Mouse (Mus musculus) yolk sac, embryonic 10.5 days (tissue): ENCODE measurements around the gene Ccdc180.

Experiments
- DNase-seq: peaks from one replicate; pipeline ENCODE4 v3.0.0-alpha.2; 2017; ENCODE audit warnings: low spot score

Ccdc180 gene

DNA sequence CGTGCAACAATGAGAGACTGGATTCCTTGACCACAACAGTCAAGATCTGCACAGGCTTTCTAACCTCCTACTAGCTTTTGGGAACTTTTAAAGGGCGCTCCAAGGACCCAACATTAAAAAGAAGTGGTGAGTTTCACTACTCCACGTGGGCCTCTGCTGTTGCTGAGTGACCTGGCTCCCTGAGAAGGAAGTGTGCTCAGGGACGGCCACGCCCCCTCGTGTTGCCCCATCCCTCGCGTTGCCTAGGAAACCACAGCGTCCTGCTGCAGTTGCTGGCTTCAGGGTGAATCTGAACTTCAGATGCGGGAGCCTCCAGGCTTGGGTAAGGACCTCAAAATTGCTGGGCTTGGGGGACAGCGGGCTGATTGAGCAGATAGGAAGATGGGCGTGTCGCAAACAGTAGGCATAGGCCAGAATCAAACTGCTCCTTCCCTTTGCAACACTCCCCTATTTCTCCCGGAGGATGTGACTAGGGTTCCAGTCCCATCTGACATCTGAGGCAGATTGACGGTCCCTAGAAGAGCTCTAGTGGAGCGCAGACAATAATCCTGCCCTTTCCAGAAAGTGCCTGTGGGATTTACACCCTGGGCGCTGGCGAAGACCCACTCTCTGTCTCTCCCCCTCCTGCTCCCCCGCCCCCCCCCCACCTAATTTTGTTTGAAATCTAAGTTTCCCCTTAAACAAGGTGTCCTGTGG lies at the start of gene Ccdc180:
Ccdc180 (plus strand) TSS at position 238 of the 696 bp plus-strand sequence.
- peak; percentile 75 for DNase-seq

DNA sequence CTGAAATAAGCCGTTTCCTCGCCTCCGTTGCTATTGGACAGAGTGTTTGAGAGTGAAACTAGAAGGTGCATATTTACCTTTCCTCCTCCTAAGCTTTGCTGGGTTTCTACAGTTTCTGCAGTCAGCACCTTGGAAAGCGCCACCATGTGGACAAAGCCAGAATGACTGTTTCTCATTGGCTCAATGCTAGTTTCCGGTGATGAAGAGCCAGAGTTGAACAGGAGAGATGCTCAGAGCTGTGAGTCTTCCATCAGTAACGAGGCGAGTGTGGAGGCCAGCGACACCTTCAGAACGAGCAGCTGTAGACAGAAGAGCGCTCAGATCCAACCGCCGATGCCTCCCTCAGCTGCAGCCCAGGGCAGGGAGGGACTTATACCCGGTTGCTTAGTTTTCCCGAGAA lies 45.7 kb upstream of the Ccdc180 start:
- peak; percentile 21 for DNase-seq

DNA sequence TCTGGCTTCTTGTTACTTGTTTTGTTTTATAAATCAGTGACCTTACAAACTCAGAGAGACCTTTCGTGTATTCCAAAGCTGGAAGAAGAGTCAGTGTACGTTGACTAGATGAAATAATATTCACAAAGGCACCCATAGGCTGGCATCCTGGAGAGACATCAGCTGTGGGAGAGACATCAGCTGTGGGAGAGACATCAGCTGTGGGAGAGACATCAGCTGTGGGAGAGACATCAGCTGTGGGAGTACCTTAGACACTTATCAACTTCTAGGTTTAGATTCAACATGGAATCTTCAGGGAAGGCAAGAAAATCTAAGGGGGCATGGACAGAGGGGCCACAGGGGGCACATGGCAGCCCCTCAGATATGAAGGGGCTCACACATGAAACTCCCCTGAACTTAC lies 43.8 kb upstream of the Ccdc180 start:
- no peak for DNase-seq

DNA sequence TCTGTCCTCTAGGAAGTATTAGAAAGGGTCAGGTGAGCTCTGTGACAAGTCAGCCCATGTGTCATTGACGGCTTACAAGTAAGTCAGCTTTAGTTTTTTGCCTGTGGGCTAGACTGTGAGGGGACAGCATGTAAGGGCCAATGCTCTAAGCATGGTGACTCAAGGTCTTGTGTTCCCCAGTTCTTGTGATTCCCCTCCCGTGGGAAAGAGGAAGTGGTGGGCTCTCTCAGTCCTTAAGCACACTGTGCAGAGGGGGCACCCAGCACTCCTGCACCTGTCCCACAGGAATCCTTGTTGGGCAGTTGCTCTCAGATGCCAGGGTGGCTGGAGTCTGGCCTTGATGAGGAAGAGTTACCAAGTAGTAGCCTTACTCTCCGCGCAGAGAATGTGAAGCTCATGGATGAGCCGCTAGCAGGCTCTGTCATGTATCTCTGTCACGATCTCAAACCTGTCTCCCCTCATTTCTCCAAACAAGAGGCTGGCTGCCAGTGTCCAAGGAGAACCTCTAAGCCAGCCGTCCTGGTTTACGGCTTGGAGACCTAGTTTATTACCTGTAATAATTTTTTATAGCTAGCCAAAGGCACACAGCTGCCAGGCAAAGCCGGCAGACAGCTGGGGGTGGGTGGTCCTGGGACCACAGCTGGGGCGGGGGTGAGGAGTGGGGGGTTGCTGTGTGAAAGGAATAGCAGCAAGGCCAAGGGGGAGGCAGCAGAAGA lies 41.8 kb upstream of the Ccdc180 start, which contains the start of gene Stra6l:
Stra6l (plus strand) TSS at position 556 of the 716 bp plus-strand sequence.
- DNase-seq, result no peak

DNA sequence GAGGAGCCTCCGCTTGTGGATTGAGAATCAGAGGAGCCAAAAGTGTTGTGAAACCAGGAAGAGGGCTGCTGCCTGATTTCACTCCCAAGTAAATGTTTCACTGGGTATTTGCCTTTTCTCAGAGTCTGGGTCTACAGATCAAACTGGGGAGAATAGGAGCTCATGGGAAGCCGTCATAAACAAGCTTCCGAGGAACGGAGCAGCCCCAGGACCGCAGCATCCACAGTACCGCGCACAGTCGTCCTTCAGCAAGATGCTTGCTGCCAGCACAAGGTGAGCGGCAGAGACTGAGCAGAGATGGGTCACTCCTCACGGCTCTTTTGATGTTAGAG lies 41.3 kb upstream of the Ccdc180 start:
- DNase-seq, result peak; percentile 63

DNA sequence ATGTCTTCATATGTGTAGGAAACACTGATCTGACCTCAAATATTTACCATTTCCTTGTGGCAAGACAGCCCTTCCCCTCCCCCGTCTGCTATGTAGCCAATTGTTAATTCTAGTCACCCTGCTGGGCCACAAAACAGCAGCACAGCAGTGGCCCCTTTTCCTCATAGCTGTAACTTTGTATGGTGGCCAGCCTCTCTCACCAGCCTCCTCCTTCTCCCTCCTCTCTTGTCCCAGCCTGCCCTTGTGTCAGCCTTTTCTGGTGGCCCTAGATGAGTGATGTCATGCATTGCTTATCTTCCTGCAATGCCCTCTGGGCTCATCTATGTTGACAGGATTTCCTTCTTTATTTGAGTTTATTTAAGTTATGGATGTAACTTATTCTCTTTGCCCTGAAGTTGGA lies 40.7 kb upstream of the Ccdc180 start:
- DNase-seq, result no peak

DNA sequence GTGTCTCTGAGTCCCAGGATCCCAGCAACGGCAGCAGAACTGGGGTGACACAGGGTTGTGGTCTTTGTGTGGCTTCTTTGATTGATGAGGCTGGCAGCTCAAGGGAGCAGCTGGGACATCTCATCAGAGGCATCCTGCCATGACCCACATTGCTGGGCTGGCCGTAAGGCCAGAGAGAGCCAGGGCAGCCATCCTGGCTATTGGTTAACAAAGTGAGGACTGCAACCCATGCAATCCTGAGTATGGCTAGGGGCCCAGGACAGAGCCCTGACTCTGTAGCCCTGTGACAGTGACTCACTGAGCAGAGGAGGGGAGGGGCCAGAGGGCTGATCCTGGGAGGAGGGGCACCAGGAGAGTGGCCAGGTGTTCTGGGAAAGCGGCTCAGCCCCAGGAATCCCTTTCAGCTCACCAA lies 38.5 kb upstream of the Ccdc180 start:
- DNase-seq, result peak; percentile 82

DNA sequence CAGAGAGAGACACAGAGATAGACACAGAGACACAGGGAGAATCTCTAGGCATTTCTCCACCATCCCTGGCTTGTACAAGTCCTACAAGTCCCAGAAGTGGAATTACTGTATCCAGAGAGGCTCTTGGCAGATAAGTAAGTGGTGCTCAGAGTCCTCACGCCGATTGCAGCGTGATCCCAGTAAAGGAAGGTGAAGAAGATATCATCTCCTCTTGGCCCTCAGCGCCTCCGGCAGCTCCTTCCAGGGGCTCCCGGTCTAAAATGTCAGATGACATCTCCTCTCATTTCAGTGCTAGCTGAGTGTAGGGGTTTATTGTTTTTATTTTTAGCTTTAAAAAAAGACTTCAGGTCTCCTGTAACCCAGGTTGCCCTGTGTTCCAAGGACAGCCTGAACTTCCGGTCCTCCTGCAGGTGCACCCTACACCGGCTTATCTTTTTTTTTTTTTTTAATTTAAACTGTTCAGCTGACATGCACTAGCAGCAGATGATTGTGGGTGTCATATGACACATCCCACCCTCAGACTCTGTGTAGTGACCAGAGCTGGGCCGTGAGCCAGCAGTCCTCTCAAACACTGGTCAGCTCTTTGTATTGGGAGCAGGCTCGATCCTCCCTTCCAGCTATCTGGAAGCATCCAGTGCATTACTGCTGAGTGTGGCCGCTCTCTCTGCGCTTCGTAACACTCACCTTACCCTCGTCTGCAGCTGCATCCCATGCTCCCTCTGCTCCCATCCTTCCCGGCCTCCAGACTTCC lies 36.4 kb upstream of the Ccdc180 start:
- no peak for DNase-seq

DNA sequence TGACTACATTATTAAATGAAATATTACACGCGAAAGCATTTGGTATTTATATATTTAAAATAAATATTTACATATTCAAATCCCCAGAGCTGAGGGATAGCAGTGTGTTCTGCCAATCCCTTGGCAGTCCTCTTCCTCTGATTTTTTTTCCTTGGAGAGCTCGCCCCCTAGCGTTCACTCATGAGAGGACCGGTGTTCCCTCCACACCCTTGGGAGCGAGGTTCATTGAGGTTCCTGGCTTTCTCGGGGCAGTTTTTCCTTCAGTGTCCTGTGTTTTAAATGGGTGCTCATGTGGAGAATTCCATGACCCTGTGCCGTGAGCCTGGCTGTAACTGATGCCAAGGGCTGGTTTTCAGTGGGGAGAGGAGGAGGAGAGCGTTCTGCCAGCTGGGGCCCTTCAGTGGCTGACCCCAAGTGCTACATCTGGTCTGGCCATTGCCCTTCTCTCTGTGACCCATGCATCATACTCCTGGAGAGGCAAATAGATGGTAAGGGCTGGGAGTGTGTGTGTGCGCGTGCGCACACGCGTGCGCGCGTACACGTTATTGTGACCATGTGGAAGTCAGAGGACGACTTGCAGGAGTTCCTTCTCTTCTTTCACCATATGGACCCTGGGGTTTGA lies 34.2 kb upstream of the Ccdc180 start:
- peak; percentile 55 for DNase-seq

DNA sequence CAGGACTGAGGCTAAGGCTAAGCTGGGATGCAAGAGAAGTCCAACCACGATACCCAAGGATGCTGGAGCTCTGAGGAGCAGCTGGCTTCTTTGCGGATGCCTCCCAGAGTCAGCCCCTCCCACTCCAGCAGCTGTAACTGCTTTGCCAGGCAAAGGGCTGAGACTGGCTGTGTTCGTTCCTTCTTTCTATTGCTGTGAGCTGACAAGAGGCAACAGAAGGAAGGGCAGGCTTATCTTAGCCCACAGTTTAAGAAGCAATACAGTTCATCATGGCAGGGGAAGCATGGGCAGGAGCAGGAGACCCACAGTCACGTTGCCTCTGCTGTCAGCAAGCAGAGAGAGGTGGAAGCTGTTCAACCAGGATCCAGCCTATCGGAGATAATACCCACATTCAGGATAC lies 28.9 kb upstream of the Ccdc180 start:
- DNase-seq, result no peak

DNA sequence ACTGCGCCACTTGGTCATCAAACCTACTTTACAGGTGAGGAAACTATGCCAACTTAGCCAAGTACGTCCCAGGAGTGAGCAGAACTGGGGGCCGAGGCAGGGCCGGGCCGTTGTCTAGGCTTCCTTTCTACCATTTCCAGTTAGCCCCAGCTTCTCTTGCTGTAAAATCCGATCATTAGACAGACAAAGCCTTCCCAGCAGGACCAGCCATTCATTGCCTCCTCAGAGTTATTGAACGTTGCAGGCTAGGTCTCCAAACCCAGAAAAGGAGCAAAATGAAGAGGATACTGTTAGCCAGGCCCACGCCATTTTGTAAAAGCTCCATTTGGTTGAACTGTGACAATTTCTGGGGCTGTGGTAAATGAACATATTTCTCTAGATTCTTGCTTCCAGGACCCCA lies 22.7 kb upstream of the Ccdc180 start:
- DNase-seq, result no peak

DNA sequence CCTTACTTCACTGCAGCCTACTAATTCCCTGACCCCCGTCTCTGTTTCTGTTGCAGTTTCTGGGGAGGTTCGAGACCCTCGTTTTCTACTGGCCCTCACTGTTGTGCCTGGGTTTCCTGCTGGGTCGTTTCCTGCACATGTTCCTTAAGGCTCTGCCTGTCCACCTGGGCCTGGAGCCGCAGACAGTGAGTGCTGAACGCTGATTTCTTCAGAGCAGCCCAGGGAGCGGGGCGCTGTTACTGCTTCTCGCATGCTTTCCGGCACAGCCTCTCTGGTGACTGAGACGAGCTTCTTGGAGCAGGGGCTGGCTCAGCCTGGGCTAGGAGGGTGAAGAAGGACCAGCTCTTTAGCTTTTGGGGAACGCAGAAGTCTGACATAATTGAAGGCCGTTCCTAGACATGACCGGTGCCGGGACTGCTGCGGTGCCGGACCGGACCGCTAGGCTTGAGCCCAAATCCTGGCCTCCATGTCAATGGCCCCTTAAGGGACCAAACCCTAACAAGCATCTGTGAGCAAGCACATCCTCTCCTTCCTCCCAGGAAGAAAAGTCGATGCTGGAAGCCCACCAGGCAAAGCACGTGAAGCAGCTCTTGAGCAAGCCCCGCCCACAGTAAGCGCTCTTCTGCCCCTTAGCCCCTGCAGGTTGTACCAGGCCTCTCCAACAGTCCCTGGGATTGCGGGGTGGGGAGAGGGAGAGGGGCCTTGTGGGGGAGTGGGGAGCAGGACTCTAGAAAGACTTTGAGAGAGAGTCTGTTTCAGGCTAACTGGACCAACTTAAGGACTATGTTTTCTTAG lies 20.9 kb upstream of the Ccdc180 start:
- DNase-seq, result no peak

DNA sequence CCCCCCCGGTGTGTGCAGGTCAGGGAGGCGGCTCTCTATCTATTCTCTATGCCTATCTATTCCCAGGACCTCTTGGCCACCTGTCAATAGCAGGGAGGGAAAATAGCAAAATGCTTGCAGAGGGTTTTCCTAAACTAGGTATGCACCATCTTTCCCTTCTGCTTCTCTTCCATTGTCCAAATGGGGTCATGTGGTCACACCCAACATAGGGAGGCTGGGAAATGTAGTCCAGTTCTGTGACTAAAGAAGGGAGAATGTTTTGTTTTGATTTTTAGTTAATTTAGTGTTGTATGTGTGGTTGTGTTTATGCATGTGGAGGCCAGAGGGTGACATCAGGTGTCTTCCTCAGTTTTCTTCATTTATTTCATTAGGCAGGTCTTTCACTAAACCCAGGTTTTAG lies 18.0 kb upstream of the Ccdc180 start:
- no peak for DNase-seq

DNA sequence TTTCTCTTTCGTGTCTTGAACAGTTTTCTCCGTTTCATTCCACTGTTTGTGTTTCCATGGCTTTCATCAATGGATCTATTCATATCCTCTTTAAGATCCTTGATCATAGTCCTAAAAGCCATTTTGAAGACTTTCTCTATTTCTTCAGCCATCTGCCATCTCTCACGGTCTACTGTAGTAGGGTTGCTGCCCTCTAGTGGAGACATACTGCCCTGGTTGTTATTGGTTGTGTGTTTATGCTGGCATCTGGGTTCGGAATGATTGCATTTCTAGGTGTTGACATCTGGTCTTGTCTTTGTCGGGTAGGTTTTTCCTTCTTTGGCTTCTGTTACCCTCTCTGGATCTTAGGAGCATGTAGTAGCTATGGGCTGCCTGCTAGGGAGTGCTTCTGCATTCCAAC lies 11.2 kb upstream of the Ccdc180 start:
- no peak for DNase-seq

DNA sequence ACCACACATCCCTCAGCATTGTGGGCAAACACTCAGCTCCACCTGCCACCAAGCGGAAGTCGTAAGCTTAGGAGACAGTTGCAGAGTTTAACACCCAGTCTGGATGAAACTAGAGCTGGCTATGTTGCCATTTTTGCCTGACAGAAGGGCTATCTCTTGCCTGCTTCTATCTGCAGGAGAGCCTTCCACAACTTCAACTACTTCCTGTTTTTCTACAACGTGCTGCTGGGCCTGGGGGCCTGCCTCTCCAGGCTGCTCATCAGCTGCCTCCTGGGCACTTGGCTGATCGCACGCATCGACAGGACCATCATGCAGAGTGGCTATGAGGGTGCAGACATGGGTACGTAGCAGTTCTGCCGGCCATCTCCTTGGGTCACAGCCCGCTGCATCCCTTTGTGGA lies 7.6 kb upstream of the Ccdc180 start:
- no peak for DNase-seq

DNA sequence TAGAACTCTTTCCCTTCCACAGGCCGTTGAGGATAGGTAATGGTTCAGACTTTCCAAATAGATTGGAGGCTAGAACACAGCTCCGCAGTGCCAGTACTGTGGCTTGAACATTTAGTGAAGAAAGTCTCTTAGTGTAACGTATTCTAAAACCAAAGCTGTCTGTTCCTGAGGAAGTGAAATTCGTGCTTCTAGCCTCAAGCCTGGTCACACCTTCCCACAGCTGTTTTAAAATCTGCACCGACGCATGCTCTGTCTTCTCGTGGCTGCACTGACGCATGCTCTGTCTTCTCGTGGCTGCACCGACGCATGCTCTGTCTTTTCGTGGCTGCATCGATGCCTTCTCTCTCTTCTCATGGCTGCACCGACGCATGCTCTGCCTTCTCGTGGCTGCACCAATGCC lies 6.9 kb upstream of the Ccdc180 start:
- no peak for DNase-seq

DNA sequence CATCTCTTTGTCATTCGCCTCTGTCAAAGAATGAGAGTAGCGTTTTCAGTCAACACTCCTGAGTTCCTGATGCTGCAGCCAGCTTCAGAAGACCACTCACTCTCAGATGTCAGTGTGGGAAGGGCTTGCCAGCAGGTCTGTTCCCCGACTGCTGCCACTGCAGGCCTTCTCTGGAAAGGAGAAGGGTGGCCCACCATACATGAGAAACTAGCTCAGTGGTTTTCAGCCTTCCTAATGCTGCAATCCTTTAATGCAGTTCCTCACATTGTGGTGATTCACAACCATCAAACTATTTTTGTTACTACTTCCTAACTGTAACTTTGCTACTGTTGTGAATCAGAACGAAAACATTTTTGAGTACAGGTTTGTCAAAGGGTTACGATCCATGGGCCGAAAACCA lies 616 bp upstream of the Ccdc180 start:
- DNase-seq, result no peak

DNA sequence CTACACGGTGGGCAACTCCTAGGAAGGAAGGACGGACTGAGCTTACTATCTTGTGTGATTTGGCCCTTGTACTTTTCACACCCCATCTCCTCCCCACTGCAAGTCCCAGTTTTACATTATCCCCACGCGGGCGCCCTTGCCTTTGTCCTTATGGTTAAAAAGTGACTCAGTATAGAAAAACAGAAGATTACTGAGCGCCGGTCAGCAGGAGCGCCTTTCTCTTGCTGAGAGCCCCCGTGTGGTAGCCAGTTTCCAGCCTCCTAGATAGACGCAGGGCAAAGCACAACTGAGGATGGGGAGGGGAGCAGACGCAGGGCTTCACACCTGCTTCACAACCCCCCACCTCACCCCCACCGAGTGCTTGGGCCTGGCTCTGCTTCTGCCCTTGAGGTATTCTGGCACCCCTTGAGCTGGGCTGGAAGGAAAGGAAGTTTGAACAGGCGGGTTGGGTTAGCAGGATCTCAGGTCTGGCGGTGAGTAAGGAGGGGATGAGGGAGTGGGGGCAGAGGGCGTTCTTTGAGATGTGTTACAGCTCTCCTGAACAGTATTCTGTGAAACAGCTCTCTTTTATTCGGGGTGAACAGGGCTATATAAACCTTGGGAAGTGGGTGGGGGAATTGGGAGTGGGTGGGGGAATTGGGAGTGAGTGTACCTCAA lies 6.5 kb downstream of the Ccdc180 start:
- DNase-seq, result no peak

DNA sequence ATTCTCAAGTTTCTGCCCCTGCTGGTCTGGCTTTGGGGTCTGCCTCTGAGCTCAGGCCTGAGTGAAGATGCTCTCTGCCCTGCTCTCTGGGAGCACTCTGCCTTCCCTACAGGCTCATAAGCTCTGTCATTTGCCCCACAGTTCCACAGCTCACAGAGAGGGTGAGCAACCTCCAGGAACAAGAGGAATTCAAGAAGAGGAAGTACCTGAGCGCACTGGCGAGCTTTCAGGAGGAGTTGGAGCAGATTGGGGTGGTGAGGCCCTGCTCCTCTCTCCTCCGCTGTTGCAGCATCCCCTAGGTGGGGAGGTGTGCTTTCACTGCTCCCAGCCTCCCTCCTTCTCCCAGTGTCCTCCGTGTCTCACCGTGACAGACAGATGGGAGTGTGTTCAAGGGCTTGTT lies 8.3 kb downstream of the Ccdc180 start:
- no peak for DNase-seq

DNA sequence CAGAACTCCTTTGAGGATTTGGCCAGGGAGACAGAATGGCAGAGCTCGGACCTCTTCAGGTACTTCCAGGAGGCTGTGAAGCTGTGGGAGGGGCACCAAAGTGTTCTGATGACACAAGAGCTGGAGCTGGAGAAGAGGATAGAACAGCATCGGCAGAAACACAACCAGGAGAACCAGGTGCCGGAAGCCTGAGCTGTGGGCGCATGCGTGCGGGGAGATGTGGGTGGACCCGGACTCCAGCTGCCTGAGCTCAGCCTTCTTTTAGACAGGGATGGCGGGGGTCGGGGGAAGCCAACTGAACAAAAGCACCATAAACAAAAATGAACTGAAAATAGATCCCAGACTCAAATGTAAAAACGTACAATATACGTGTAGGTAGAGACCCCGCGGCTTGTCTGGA lies 19.2 kb downstream of the Ccdc180 start:
- DNase-seq, result no peak

DNA sequence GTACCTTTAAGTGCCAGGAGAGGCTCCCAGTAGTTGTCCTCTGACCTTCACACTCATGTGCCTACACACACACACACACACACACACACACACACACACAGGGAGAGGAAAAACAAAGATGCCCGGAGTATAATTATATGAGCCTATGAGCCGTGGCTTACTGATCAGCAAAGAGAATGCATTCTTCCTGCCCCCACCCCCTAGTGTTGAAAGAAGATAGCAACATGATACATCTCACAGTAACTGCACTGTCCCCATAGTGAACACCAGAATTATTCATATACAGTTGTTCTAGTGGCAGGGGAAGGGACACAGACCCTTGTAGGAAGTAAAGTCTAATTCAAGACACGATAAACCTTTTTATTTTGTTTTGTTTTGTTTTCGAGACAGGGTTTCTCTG lies 19.8 kb downstream of the Ccdc180 start:
- DNase-seq, result no peak
